Mouse (Mus musculus) hindbrain, embryonic 15.5 days (tissue): ENCODE data around the gene Syne1. TPM values are rescaled to one million over a fixed set of nuclear protein-coding genes. Genes with fewer than 3 reads are reported as not detected.

ENCODE experiments used
- ATAC-seq: fragments of 200-750 bp; cut with Nextera tagmentation; 2 replicates; pipeline ENCODE4 v1.8.0; 2017; ENCODE audit warnings: low read depth, moderate number of reproducible peaks, moderate TSS enrichment; ENCODE audit not compliant: low FRiP score
- H3K27ac ChIP-seq: fragments of 300-500 bp; sonication (generic); replicated peaks from 2 replicates; pipeline ENCODE4 v1.5.1; 2015; ENCODE audit warnings: mild to moderate bottlenecking, inconsistent platforms
- H3K27me3 ChIP-seq: fragments of 300-500 bp; sonication (generic); 2 replicates; pipeline ENCODE4 v1.6.1; 2015; ENCODE audit warnings: control low read depth, inconsistent platforms
- H3K36me3 ChIP-seq: fragments of 300-500 bp; sonication (generic); 2 replicates; pipeline ENCODE4 v1.6.1; 2015; ENCODE audit warnings: control low read depth, inconsistent platforms
- H3K4me1 ChIP-seq: fragments of 300-500 bp; sonication (generic); replicated peaks from 2 replicates; pipeline ENCODE4 v1.6.1; 2015; ENCODE audit warnings: control low read depth, inconsistent platforms
- H3K4me2 ChIP-seq: fragments of 300-500 bp; sonication (generic); 2 replicates; pipeline ENCODE4 v1.6.1; 2015; ENCODE audit warnings: moderate library complexity, mild to moderate bottlenecking, inconsistent platforms
- H3K4me3 ChIP-seq: fragments of 300-500 bp; sonication (generic); 2 replicates; pipeline ENCODE4 v1.5.1; 2015; ENCODE audit warnings: mild to moderate bottlenecking, inconsistent platforms
- H3K9ac ChIP-seq: fragments of 300-500 bp; sonication (generic); 2 replicates; pipeline ENCODE4 v1.6.1; 2015; ENCODE audit warnings: inconsistent platforms
- H3K9me3 ChIP-seq: fragments of 300-500 bp; sonication (generic); 2 replicates; pipeline ENCODE4 v1.6.1; 2016; ENCODE audit warnings: control low read depth, inconsistent platforms
- WGBS: fragments of 180-500 bp; shearing (Covaris S2); methylation state at CpG from one replicate; pipeline ENCODE4 v1.1.7; 2015; 5-methylcytosine and 5-hydroxymethylcytosine counted together
- polyA plus RNA-seq: library from polyadenylated mRNA; unstranded; fragments of >200 nt; fragmentation: Nextera tagmentation; extraction: Ambion mirVana; gene quantifications from 2 replicates; pipeline ENCODE4 v1.2.1, GENCODE M21; 2015

The Syne1 gene
- polyA plus RNA-seq, 1 experiment from 2014 or later: 15.2 TPM

DNA sequence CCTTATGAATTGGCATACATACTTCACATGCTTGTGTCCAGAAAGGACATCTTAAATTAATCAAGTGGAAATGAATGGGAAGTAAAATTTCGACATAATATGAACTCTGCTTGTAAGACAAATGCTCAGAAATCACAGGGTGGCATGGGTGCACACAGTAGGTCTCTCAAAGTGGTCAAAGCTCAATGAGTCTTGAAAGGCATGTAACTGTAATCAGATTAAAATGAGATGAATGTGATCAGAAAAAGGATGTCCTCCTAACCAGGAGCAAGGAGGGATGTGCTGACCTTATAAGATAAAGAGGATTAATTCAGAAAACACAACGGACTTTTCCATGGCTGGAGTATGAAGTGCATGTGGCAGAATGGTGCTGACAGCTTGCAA, 453.5 kb downstream of the Syne1 start:
- Histone ChIP-seq H3K4me1 (no peaks in the 10 kb centered on the region), H3K27me3 (no peaks in the 10 kb centered on the region), H3K4me3 (no peak overlapping the region), H3K27ac (no peak overlapping the region), H3K4me2 (no peak overlapping the region), H3K9me3 (no peaks in the 10 kb centered on the region), H3K36me3 (peaks cover 28% of the 10 kb centered on the region), H3K9ac (no peak overlapping the region)
- ATAC-seq: no peak
- 70% methylated on average over 2 of the region's 2 CpGs for WGBS

DNA sequence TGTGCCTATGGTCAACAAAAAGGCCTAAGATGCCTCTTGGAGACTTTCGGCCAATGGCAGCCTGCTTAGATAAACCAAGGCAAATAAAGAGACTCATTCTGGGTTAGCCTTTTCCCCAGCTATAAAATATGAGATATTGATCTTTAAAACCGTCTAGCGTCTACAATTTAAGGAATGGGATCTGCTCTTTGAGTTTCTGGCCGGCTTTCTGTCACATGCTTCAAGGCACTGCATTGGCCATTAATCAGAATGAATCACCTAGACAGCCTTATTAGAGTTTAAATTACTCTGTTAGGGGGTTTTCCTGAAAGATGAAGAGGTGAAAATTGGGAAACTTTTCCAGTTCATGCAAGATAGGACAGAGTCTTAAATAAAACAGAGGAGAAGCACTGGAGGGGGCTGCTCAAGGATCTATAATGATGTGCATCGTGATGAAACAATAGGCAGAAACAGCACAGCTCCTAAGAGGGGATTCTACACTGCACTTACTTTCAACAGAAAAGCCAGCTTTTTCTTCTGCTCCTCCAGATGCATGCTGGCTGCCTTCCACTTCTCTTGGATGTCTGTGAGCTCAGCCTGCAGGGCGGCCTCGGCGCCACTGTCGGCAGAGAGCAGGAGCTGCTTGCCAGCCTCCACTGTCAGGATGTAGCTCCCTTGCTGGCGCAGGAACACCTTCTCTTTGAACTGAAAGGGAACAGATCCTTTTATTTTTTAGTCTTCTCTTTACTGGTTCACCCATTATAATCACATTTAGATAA, 454.1 kb downstream of the Syne1 start:
- H3K36me3 ChIP-seq: peaks cover 26% of the 10 kb centered on the region
- ATAC-seq: no peak
- no peak overlapping the region for H3K27ac ChIP-seq
- H3K4me2 ChIP-seq: no peak overlapping the region
- H3K9ac ChIP-seq: no peak overlapping the region
- WGBS: 77% methylated on average over 10 of the region's 10 CpGs
- no peaks in the 10 kb centered on the region for H3K27me3 ChIP-seq
- no peaks in the 10 kb centered on the region for H3K4me1 ChIP-seq
- H3K4me3 ChIP-seq: no peak overlapping the region
- H3K9me3 ChIP-seq: no peaks in the 10 kb centered on the region

- no peaks in the 10 kb centered on the region for H3K9me3 ChIP-seq
- ATAC-seq: no peak
- H3K27ac ChIP-seq: no peak overlapping the region
- 87% methylated on average over 4 of the region's 4 CpGs for WGBS
- peaks cover 8% of the 10 kb centered on the region; the same call in 1 of the 2 replicates for H3K36me3 ChIP-seq
- no peaks in the 10 kb centered on the region for H3K27me3 ChIP-seq
- H3K9ac ChIP-seq: no peak overlapping the region
- no peak overlapping the region for H3K4me3 ChIP-seq
- H3K4me1 ChIP-seq: no peaks in the 10 kb centered on the region
- H3K4me2 ChIP-seq: no peak overlapping the region
These were observed 462.1 kb downstream of the Syne1 start for GRCm38 (mm10) chr10:5089133-5089532.

DNA sequence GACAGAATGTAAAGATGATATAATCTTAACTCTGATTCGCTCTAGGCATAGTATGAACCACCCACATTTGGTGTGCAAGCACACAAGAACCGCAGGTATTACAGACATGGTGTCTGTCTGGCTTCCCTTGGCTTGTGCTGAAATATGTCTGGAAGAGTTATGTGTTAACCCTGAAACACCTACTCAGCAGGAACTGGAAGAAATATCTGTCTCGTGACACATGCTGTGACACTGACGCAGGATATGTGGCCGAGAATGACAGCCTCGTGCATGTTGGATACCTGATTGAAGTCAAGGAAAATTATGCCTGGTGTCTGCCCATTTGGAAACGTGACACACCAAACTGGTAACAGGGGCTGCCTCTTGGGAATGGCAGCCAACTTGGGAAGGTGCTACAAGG, 463.9 kb downstream of the Syne1 start:
- H3K27me3 ChIP-seq: no peaks in the 10 kb centered on the region
- H3K27ac ChIP-seq: no peak overlapping the region
- no peak for ATAC-seq
- H3K9ac ChIP-seq: no peak overlapping the region
- no peak overlapping the region for H3K4me3 ChIP-seq
- H3K4me1 ChIP-seq: no peaks in the 10 kb centered on the region
- H3K36me3 ChIP-seq: peaks cover 13% of the 10 kb centered on the region; the same call in 1 of the 2 replicates
- H3K9me3 ChIP-seq: no peaks in the 10 kb centered on the region
- H3K4me2 ChIP-seq: no peak overlapping the region
- WGBS: 82% methylated on average over 7 of the region's 7 CpGs

GRCm38 (mm10) chr10:5086329-5086728, 465.0 kb downstream of the Syne1 start:
- Histone ChIP-seq H3K4me2 (no peak overlapping the region), H3K9ac (no peak overlapping the region), H3K27ac (no peak overlapping the region), H3K4me3 (no peak overlapping the region), H3K36me3 (peaks cover 13% of the 10 kb centered on the region; the same call in 1 of the 2 replicates), H3K27me3 (no peaks in the 10 kb centered on the region), H3K9me3 (no peaks in the 10 kb centered on the region), H3K4me1 (no peaks in the 10 kb centered on the region)
- 86% methylated on average over 6 of the region's 6 CpGs for WGBS
- no peak for ATAC-seq

GRCm38 (mm10) chr10:5085792-5086191, 465.5 kb downstream of the Syne1 start:
- Histone ChIP-seq H3K27me3 (no peaks in the 10 kb centered on the region), H3K9me3 (no peaks in the 10 kb centered on the region), H3K4me1 (no peaks in the 10 kb centered on the region), H3K9ac (no peak overlapping the region), H3K27ac (no peak overlapping the region), H3K4me2 (no peak overlapping the region), H3K36me3 (peaks cover 13% of the 10 kb centered on the region; the same call in 1 of the 2 replicates), H3K4me3 (no peak overlapping the region)
- ATAC-seq: no peak
- WGBS: 92% methylated on average over 5 of the region's 5 CpGs

- no peak overlapping the region for H3K4me2 ChIP-seq
- WGBS: 84% methylated on average over 6 of the region's 6 CpGs
These were observed 467.6 kb downstream of the Syne1 start for GRCm38 (mm10) chr10:5083716-5084115.

DNA sequence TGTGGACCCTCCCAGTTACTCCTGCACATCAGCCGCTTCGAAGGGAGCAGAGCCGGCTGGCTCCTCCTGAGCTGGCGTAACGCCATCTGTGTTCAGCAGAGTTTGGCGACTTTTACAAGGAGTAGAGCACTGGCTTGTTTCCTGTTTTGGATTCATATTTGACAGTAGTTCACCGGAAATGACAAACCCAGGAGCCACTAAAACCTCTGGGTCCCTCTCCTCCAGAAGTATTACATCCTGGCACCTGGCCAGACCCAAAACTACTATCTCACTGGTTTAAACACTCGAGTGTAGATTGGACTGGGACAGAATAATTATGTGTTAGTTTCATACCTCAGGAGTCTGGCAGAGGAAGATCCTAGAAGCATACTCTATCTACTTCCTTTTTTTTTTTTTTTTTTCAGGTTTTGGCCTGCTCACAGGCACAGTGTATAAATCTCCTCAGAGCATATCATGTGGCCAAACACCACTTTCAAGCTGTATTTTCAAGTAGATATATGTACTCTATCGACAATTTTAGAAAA, 471.3 kb downstream of the Syne1 start:
- Histone ChIP-seq H3K9ac (no peak overlapping the region), H3K4me3 (no peak overlapping the region), H3K4me1 (0 out of 2 replicates have a peak, but pooled peaks cover 4% of the 10 kb centered on the region), H3K36me3 (peaks cover 9% of the 10 kb centered on the region; the same call in 1 of the 2 replicates), H3K27ac (no peak overlapping the region), H3K9me3 (no peaks in the 10 kb centered on the region), H3K27me3 (no peaks in the 10 kb centered on the region), H3K4me2 (no peak overlapping the region)
- 0 out of 2 replicates have a peak, but pooled peaks have one; percentile 61 for ATAC-seq
- 63% methylated on average over 9 of the region's 9 CpGs for WGBS

More at GRCm38 (mm10) chr10:5083716-5084115, 467.6 kb downstream of the Syne1 start:
- Histone ChIP-seq H3K4me1 (0 out of 2 replicates have a peak, but pooled peaks cover 4% of the 10 kb centered on the region), H3K27ac (no peak overlapping the region), H3K9me3 (no peaks in the 10 kb centered on the region), H3K36me3 (peaks cover 13% of the 10 kb centered on the region; the same call in 1 of the 2 replicates), H3K9ac (no peak overlapping the region), H3K4me3 (no peak overlapping the region), H3K27me3 (no peaks in the 10 kb centered on the region)
- ATAC-seq: no peak

DNA sequence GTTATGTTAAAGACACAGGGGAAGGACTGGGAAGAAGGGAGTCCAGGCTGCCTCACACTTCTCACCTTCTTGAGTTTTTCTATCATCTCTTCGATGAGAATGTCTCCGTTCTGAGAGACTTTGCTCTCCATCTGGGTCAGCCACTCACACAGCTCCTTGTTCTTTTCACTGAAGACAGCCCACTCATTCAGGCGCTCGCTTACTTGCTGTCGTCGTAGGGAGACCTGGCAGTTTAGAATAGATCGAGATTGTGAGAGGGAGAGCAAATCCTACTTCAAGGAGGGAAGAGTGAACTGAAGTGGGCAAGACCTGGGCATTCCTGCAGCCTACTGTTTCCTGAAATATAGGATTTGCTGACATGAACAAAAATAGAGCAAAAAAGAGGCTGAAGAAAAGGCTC, 475.6 kb downstream of the Syne1 start:
- Histone ChIP-seq H3K4me3 (no peak overlapping the region), H3K9ac (no peak overlapping the region), H3K9me3 (no peaks in the 10 kb centered on the region), H3K36me3 (peaks cover 7% of the 10 kb centered on the region; the same call in 1 of the 2 replicates), H3K4me1 (0 out of 2 replicates have a peak, but pooled peaks cover 4% of the 10 kb centered on the region), H3K4me2 (no peak overlapping the region), H3K27me3 (no peaks in the 10 kb centered on the region), H3K27ac (no peak overlapping the region)
- WGBS: 95% methylated on average over 7 of the region's 7 CpGs
- ATAC-seq: no peak

- H3K27me3 ChIP-seq: no peaks in the 10 kb centered on the region
- WGBS: 86% methylated on average over 8 of the region's 8 CpGs
These were observed 479.2 kb downstream of the Syne1 start for GRCm38 (mm10) chr10:5072054-5072453.

GRCm38 (mm10) chr10:5070941-5071231, 480.4 kb downstream of the Syne1 start:
- no peak overlapping the region for H3K9ac ChIP-seq
- WGBS: 83% methylated on average over 3 of the region's 3 CpGs
- ATAC-seq: no peak

More at GRCm38 (mm10) chr10:5072054-5072453, 479.2 kb downstream of the Syne1 start:
- no peaks in the 10 kb centered on the region for H3K4me1 ChIP-seq
- H3K9me3 ChIP-seq: no peaks in the 10 kb centered on the region
- no peak overlapping the region for H3K4me2 ChIP-seq
- H3K9ac ChIP-seq: no peak overlapping the region
- H3K27ac ChIP-seq: no peak overlapping the region
- H3K4me3 ChIP-seq: no peak overlapping the region
- no peak for ATAC-seq
- H3K36me3 ChIP-seq: peaks cover 7% of the 10 kb centered on the region; the same call in 1 of the 2 replicates

DNA sequence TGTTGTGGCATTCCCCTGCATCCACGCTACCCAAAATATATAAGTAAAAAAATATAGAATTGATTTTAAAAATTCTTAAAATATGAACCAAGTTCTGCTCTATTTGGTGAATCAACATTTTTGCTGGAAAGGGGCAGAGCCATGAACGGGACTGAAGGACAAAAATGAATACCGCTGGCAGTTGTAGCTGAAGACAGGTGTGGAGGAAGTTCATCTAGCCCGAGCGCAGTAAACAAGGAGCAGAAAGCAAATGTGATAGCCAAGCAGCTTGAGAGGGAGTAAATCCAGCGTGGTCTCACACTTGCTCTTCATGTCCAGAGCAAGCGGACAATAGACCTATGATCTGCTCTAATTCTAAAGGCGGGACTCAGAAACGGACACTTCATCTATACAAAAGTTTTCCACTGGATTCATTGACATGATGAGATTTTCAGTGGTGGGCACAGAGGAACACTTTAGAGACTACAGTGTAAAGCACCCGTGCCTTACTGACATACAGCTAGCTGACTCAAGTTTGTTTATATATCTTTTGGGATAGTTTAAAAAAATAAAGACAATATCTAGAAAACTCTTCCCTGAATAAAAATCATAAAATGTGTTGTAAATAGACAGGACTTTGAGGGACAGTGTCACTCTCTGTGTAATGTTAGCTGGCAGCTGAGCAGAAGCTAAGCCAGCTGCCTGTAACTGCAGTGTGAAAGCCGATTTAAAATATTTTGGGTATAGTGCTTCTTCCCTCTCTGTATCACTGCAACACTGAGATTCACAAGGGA, 480.9 kb downstream of the Syne1 start:
- no peak overlapping the region for H3K4me2 ChIP-seq
- no peaks in the 10 kb centered on the region for H3K27me3 ChIP-seq
- 92% methylated on average over 11 of the region's 11 CpGs for WGBS
- no peak for ATAC-seq
- H3K9ac ChIP-seq: no peak overlapping the region
- no peak overlapping the region for H3K4me3 ChIP-seq
- H3K27ac ChIP-seq: no peak overlapping the region
- peaks cover 4% of the 10 kb centered on the region; the same call in 1 of the 2 replicates for H3K36me3 ChIP-seq
- H3K4me1 ChIP-seq: no peaks in the 10 kb centered on the region
- H3K9me3 ChIP-seq: no peaks in the 10 kb centered on the region

More at GRCm38 (mm10) chr10:5070941-5071231, 480.4 kb downstream of the Syne1 start:
- no peaks in the 10 kb centered on the region for H3K4me1 ChIP-seq
- H3K27me3 ChIP-seq: no peaks in the 10 kb centered on the region
- H3K27ac ChIP-seq: no peak overlapping the region
- no peak overlapping the region for H3K4me2 ChIP-seq
- no peak overlapping the region for H3K4me3 ChIP-seq
- H3K9me3 ChIP-seq: no peaks in the 10 kb centered on the region
- peaks cover 7% of the 10 kb centered on the region; the same call in 1 of the 2 replicates for H3K36me3 ChIP-seq
